Mouse (Mus musculus): ENCODE results near the gene Runx3. TPM values are rescaled to one million over a fixed set of nuclear protein-coding genes. Genes with fewer than 3 reads are reported as not detected.

Runx3 gene
- polyA plus RNA-seq, 1 experiment from 2014 or later = not detected

- 68% methylated on average over 6 of the region's 6 CpGs for WGBS
- Histone ChIP-seq H3K4me1 (ENCODE audit: control insufficient read depth, insufficient read depth, low read length) (no peaks in the 10 kb centered on the region), H3K27me3 (ENCODE audit: control insufficient read depth, insufficient read depth, low read length) (peaks cover 22% of the 10 kb centered on the region), H3K9ac (ENCODE audit: low read depth, low read length) (no peak overlapping the region), H3K4me3 (ENCODE audit: low read length) (no peak overlapping the region), H3K36me3 (ENCODE audit: control insufficient read depth, insufficient read depth, low read length) (no peaks in the 10 kb centered on the region), H3K27ac (ENCODE audit: low read depth, low read length) (no peak overlapping the region), H3K9me3 (ENCODE audit: control insufficient read depth, low read length) (no peaks in the 10 kb centered on the region), H3K4me2 (replicated peaks; ENCODE audit: low read depth, low read length) (no peak overlapping the region)
- ATAC-seq (ENCODE audit: low FRiP score, low TSS enrichment) = no peak
These were observed 14.9 kb downstream of the Runx3 start for GRCm38 (mm10) chr4:135135331-135135730.

DNA sequence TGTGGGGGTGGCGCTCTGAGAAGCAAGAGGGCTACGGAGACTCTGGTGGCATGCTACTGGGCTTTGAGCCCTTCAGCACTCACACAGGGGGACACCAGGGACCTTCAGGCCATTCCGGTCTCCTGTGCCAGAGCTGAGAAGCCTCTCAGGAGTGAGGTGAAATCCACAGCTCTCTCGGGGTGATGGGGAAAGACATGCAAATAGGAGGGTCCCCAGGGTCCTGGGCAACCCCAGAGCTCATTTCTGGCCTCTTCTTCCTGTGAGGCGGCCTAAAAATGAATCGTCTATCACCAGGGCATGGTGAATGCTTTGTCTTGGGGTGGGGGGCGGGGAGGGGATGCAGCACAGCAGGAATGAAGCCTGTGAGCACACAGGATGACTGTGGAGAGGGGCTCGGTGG lies 15.8 kb downstream of the Runx3 start:
- H3K9ac ChIP-seq (ENCODE audit: low read depth, low read length) = no peak overlapping the region
- WGBS = 65% methylated on average over 8 of the region's 8 CpGs

GRCm38 (mm10) chr4:135136612-135137011 lies 16.2 kb downstream of the Runx3 start:
- no peaks in the 10 kb centered on the region for H3K4me1 ChIP-seq (ENCODE audit: control insufficient read depth, insufficient read depth, low read length)
- WGBS = 72% methylated on average over 10 of the region's 10 CpGs
- H3K27me3 ChIP-seq (ENCODE audit: control insufficient read depth, insufficient read depth, low read length) = peaks cover 35% of the 10 kb centered on the region
- no peak overlapping the region for H3K27ac ChIP-seq (ENCODE audit: low read depth, low read length)
- no peak overlapping the region for H3K9ac ChIP-seq (ENCODE audit: low read depth, low read length)
- no peak for ATAC-seq (ENCODE audit: low FRiP score, low TSS enrichment)
- no peaks in the 10 kb centered on the region for H3K9me3 ChIP-seq (ENCODE audit: control insufficient read depth, low read length)
- H3K36me3 ChIP-seq (ENCODE audit: control insufficient read depth, insufficient read depth, low read length) = no peaks in the 10 kb centered on the region
- H3K4me3 ChIP-seq (ENCODE audit: low read length) = no peak overlapping the region
- no peak overlapping the region for H3K4me2 ChIP-seq (replicated peaks; ENCODE audit: low read depth, low read length)

More for the DNA sequence above, 15.8 kb downstream of the Runx3 start:
- Histone ChIP-seq H3K4me1 (ENCODE audit: control insufficient read depth, insufficient read depth, low read length) (no peaks in the 10 kb centered on the region), H3K36me3 (ENCODE audit: control insufficient read depth, insufficient read depth, low read length) (no peaks in the 10 kb centered on the region), H3K4me3 (ENCODE audit: low read length) (no peak overlapping the region), H3K27me3 (ENCODE audit: control insufficient read depth, insufficient read depth, low read length) (peaks cover 31% of the 10 kb centered on the region), H3K9me3 (ENCODE audit: control insufficient read depth, low read length) (no peaks in the 10 kb centered on the region), H3K4me2 (replicated peaks; ENCODE audit: low read depth, low read length) (no peak overlapping the region), H3K27ac (ENCODE audit: low read depth, low read length) (no peak overlapping the region)
- no peak for ATAC-seq (ENCODE audit: low FRiP score, low TSS enrichment)

- Histone ChIP-seq H3K9me3 (ENCODE audit: control insufficient read depth, low read length) (no peaks in the 10 kb centered on the region), H3K4me2 (replicated peaks; ENCODE audit: low read depth, low read length) (no peak overlapping the region), H3K4me1 (ENCODE audit: control insufficient read depth, insufficient read depth, low read length) (no peaks in the 10 kb centered on the region), H3K4me3 (ENCODE audit: low read length) (no peak overlapping the region), H3K27ac (ENCODE audit: low read depth, low read length) (no peak overlapping the region), H3K27me3 (ENCODE audit: control insufficient read depth, insufficient read depth, low read length) (peaks cover 65% of the 10 kb centered on the region), H3K36me3 (ENCODE audit: control insufficient read depth, insufficient read depth, low read length) (no peaks in the 10 kb centered on the region), H3K9ac (ENCODE audit: low read depth, low read length) (no peak overlapping the region)
- 0% methylated on average over 25 of the region's 25 CpGs for WGBS
- ATAC-seq (ENCODE audit: low FRiP score, low TSS enrichment) = no peak
These were observed 20.4 kb downstream of the Runx3 start for GRCm38 (mm10) chr4:135140647-135141515.

GRCm38 (mm10) chr4:135141720-135142119 lies 21.3 kb downstream of the Runx3 start:
- Histone ChIP-seq H3K4me3 (ENCODE audit: low read length) (no peak overlapping the region), H3K27ac (ENCODE audit: low read depth, low read length) (no peak overlapping the region), H3K27me3 (ENCODE audit: control insufficient read depth, insufficient read depth, low read length) (peaks cover 72% of the 10 kb centered on the region), H3K9me3 (ENCODE audit: control insufficient read depth, low read length) (no peaks in the 10 kb centered on the region), H3K4me2 (replicated peaks; ENCODE audit: low read depth, low read length) (no peak overlapping the region), H3K36me3 (ENCODE audit: control insufficient read depth, insufficient read depth, low read length) (no peaks in the 10 kb centered on the region), H3K4me1 (ENCODE audit: control insufficient read depth, insufficient read depth, low read length) (no peaks in the 10 kb centered on the region), H3K9ac (ENCODE audit: low read depth, low read length) (no peak overlapping the region)
- ATAC-seq (ENCODE audit: low FRiP score, low TSS enrichment) = no peak
- 5% methylated on average over 13 of the region's 13 CpGs for whole genome bisulfite sequencing

- Histone ChIP-seq H3K9ac (ENCODE audit: low read depth, low read length) (no peak overlapping the region), H3K4me2 (replicated peaks; ENCODE audit: low read depth, low read length) (no peak overlapping the region), H3K9me3 (ENCODE audit: control insufficient read depth, low read length) (no peaks in the 10 kb centered on the region), H3K36me3 (ENCODE audit: control insufficient read depth, insufficient read depth, low read length) (no peaks in the 10 kb centered on the region), H3K27ac (ENCODE audit: low read depth, low read length) (no peak overlapping the region), H3K27me3 (ENCODE audit: control insufficient read depth, insufficient read depth, low read length) (peaks cover 88% of the 10 kb centered on the region), H3K4me3 (ENCODE audit: low read length) (no peak overlapping the region), H3K4me1 (ENCODE audit: control insufficient read depth, insufficient read depth, low read length) (no peaks in the 10 kb centered on the region)
- WGBS = 7% methylated on average over 15 of the region's 15 CpGs
- 0 out of 2 replicates have a peak, but pooled peaks have one; percentile 44 for ATAC-seq (ENCODE audit: low FRiP score, low TSS enrichment)
These were observed 26.3 kb downstream of the Runx3 start for GRCm38 (mm10) chr4:135146734-135147133.

GRCm38 (mm10) chr4:135148660-135149059 lies 28.2 kb downstream of the Runx3 start:
- H3K4me3 ChIP-seq (ENCODE audit: low read length) = no peak overlapping the region
- H3K27ac ChIP-seq (ENCODE audit: low read depth, low read length) = no peak overlapping the region
- WGBS = 4% methylated on average over 7 of the region's 7 CpGs
- H3K9ac ChIP-seq (ENCODE audit: low read depth, low read length) = no peak overlapping the region
- H3K9me3 ChIP-seq (ENCODE audit: control insufficient read depth, low read length) = no peaks in the 10 kb centered on the region
- H3K27me3 ChIP-seq (ENCODE audit: control insufficient read depth, insufficient read depth, low read length) = peaks cover 89% of the 10 kb centered on the region
- 0 out of 2 replicates have a peak, but pooled peaks cover 5% of the 10 kb centered on the region for H3K4me1 ChIP-seq (ENCODE audit: control insufficient read depth, insufficient read depth, low read length)
- no peak for ATAC-seq (ENCODE audit: low FRiP score, low TSS enrichment)
- H3K4me2 ChIP-seq (replicated peaks; ENCODE audit: low read depth, low read length) = no peak overlapping the region
- no peaks in the 10 kb centered on the region for H3K36me3 ChIP-seq (ENCODE audit: control insufficient read depth, insufficient read depth, low read length)

GRCm38 (mm10) chr4:135150031-135150801 lies 29.8 kb downstream of the Runx3 start:
- no peak for ATAC-seq (ENCODE audit: low FRiP score, low TSS enrichment)
- Histone ChIP-seq H3K4me3 (ENCODE audit: low read length) (no peak overlapping the region), H3K4me2 (replicated peaks; ENCODE audit: low read depth, low read length) (no peak overlapping the region), H3K9me3 (ENCODE audit: control insufficient read depth, low read length) (no peaks in the 10 kb centered on the region), H3K4me1 (ENCODE audit: control insufficient read depth, insufficient read depth, low read length) (0 out of 2 replicates have a peak, but pooled peaks cover 5% of the 10 kb centered on the region), H3K36me3 (ENCODE audit: control insufficient read depth, insufficient read depth, low read length) (no peaks in the 10 kb centered on the region), H3K9ac (ENCODE audit: low read depth, low read length) (no peak overlapping the region), H3K27me3 (ENCODE audit: control insufficient read depth, insufficient read depth, low read length) (peaks cover 97% of the 10 kb centered on the region), H3K27ac (ENCODE audit: low read depth, low read length) (no peak overlapping the region)
- WGBS = 3% methylated on average over 32 of the region's 32 CpGs
